Mouse (Mus musculus): ENCODE results near the gene Fndc5.
A peak's percentile ranks its signal among the peaks of the same experiment; 100 is the strongest.

Fndc5 gene

DNA sequence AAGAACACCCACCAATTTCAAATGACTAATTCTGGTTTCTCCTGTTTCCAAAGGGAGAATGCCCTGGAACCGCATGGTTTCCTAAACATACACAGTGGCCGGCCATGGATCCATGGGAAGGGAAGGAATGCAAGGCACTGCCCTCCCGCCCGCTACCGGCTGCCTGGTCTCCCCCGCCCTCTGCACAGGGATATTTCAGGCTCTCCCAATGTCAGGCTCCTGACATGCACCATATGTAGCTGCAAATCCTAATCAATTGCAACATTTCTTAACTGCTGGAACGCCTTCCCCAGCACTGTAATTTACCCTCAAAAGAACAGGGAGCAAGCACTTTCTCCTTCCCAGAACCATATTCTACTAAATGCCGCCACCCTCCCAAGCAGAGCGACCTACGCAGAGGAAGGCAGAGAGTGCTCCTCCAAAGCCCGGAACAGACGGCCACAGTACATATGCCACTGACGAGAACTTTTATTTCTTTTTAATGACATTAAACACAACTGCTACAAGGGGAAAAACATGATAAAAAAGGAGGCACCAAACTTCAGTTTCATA lies 10.8 kb downstream of the Fndc5 start:
- DNase-seq (ENCODE audit: low spot score), result no peak

- no peak for DNase-seq (ENCODE audit: low spot score)
These were observed 12.5 kb downstream of the Fndc5 start for GRCm38 (mm10) chr4:129149321-129149720.

- DNase-seq (ENCODE audit: low spot score), result no peak
These were observed 14.5 kb downstream of the Fndc5 start for GRCm38 (mm10) chr4:129151276-129151811.

DNA sequence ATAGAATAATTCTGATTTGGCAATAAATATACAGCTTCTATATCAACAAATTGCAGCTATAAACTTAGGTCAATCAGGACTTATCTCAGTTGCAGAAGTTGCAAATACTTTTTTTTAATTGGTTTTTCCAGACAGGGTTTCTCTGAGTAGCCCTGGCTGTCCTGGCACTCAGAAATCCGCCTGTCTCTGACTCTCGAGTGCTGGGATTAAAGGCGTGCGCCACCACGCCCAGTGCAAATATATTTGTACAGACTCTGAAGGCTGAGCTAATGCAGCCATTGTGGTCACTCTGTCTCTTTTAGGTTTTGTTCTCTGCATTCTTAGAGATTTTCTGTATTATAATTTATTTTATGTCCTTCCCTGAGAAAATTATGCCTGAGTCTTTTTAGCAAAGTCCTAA lies 20.7 kb downstream of the Fndc5 start:
- no peak for DNase-seq (ENCODE audit: low spot score)

GRCm38 (mm10) chr4:129158549-129158948 lies 21.8 kb downstream of the Fndc5 start:
- no peak for DNase-seq (ENCODE audit: low spot score)

DNA sequence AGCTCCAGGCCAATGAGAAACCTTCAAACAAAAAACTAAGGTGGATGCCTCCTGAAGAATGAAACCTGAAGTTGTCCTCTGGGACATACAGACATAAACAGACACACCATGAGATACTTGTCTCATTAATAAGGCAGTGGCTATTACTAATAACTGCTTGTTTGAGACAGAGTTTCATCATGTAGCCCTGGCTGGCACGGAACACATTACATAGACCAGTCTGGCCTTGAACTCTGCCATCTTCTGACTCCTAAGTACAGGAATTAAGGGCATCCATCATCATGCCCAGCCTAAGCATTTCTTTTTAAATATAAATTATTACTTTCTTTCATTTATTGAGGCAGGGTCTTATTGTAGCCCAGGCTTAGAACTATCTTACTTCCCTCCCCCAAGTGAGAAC lies 24.3 kb downstream of the Fndc5 start:
- DNase-seq (ENCODE audit: low spot score), result no peak

DNA sequence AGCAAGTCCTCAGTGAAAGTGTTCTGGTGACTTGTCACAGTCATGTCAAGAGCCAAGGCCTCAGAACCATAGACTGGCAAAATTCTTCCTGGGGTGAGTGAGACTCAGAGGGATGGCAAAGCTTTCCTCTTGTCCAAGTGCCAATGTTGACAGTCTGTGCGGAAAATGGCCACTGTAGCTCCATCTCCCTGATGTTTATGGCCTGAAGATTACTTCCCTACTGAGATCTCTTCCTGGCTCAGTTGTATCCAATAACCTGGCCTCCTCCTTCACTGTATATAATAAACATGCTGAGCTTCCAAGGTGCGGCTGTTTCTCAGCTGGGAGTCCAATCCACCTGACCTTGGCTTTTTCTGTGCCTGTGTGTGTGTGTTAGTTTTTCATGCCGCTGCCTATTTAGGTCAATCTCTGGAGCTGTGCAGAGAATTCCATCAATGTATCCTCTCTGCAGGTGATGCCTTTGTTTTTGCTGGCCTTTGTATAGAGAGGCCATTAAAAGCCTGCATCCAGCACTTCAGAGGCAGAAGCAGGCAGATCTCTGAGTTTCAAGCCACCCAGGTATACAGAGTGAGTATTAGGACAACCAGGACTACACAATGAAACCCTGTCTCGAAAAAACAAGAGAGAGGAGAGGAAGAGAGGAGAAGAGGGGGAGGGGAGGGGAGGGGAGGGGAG lies 24.9 kb downstream of the Fndc5 start:
- DNase-seq (ENCODE audit: low spot score), result no peak

GRCm38 (mm10) chr4:129172529-129172928 lies 35.7 kb downstream of the Fndc5 start:
- DNase-seq (ENCODE audit: low spot score), result no peak

- DNase-seq (ENCODE audit: low spot score), result no peak
These were observed 42.8 kb downstream of the Fndc5 start for GRCm38 (mm10) chr4:129179560-129179959.

GRCm38 (mm10) chr4:129188041-129188659 lies 51.4 kb downstream of the Fndc5 start:
- no peak for DNase-seq (ENCODE audit: low spot score)

GRCm38 (mm10) chr4:129188803-129189541 lies 52.2 kb downstream of the Fndc5 start:
- peak; percentile 80 for DNase-seq (ENCODE audit: low spot score)

DNA sequence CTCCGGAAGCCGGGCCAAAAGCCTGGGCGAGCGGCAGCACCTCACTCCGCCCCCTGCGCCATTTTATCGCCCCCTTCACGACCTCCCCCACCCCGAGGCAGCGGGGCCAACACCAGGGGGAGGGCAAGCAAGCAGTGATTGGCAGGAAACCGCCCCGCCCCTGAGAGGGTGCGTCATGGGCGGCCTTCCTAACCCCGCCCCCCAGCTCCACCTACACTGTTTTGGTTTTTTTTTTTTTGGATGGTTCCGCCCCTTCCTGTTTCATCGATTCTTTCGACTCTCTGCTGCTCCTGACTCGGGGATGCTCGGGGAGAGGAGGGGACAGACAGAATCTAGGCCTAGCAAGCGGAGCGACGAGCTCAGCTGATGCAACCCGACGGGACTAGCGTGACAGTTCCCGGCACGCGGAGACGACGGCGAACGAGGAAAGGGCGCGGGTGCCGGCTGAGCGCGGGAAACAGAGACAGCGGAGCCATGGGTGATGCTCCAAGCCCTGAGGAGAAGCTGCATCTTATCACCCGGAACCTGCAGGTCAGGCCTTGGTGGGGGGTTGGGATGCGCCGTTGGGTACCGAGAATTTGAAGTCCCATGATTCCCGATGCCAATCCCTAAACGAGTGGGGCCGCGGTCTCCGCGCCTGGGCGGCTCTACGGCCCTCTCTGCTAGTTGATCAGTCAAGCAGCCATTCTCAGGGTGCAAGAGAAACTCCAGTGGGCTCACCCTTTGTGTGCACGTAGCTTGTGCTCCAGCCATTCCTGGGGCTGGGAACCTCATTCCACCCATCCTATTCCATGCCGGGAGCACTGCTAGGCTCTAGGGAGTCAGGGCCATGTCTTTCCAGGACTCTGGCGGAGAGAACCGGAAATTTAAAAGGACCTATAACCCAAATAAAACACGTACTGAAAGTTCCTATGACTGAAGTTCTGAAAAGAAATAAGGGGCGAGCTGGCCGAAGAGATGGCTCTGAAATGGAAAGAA lies 53.0 kb downstream of the Fndc5 start, which contains the start of the genes S100pbp and Yars:
Gene S100pbp, minus strand, starts transcription at position 186 of the 978 bp plus-strand sequence.
Gene Yars, plus strand, starts transcription at position 219 of the 978 bp plus-strand sequence.
- peak; percentile 99 for DNase-seq (ENCODE audit: low spot score)

DNA sequence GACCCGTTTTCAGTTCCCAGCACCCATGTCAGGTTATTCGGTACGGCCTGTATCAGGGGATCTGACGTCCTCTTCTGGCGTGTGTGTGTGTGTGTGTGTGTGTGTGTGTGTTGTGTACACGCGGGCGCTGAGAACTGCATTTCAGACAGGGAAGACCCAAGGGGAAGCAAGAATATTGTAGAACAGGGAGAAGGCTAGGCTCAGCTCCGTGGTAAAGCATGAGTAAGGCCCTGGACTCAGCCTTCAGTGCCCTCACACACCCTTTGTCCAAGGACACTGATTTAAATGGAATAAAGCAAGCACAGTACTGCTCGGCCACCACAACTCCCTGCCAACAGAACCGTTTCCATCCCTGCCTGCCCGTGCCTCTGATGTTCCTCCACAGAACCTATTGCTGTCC lies 53.7 kb downstream of the Fndc5 start:
- no peak for DNase-seq (ENCODE audit: low spot score)

GRCm38 (mm10) chr4:129191691-129192090 lies 54.9 kb downstream of the Fndc5 start:
- DNase-seq (ENCODE audit: low spot score), result no peak

Data from testis, postnatal 10 days (tissue).